Mouse (Mus musculus): ENCODE data around the gene Pepd. TPM values are rescaled to one million over a fixed set of nuclear protein-coding genes. Genes with fewer than 3 reads are reported as not detected.

Pepd gene
- total RNA-seq (2015): 43.8 and 61.5 TPM in 2 replicates
- 50.2 and 54.4 TPM in 2 replicates for total RNA-seq (2017)

DNA sequence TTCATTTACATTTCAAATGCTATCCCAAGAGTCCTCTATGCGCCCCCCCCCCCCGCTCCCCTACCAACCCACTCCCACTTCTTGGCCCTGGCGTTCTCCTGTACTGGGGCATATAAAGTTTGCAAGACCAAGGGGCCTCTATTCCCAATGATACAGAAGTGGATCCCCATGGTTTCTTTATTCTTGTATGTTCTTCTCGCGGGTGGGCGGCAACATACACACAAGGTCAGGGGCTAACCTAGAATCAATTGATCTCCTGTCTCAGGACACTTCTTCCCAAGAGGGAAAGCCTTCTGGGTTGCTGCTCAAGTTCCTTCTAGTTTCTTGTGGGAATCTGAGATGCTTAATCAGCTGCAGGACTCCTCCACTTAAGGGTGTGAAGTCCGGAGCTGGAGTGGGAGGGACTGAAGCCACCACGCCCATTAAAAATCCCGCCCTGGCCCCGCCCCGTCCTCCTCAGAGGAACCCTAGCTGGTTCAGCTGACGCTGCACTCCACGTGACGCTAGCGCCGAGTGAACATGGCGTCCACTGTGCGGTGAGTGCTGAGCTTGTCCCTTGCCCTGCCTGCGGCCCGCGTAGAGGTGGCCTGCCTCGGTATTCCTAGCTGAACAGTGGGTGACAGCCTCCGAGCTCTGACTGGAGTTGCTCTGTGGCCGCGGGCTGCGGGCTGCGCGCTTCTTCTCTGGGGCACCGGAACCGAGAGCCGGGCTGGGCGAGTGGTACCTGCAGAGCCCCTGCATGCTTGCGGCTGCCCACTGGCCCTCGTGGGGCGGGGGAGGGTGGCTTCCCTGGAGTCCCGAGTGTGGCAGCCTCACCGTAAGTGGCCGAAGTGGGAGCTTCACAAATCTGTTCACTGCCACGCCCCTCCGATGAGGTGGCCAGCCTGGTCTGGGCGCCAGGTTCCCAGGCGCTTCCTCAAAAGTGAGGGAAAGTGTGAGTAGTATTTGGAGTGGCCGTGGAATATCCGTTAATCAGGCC lies at the start of gene Pepd:
Gene Pepd (plus strand): TSS at position 461 of the 979 bp plus-strand sequence.
- peak; percentile 96 for ATAC-seq (ENCODE audit: poor library complexity, severe bottlenecking)

DNA sequence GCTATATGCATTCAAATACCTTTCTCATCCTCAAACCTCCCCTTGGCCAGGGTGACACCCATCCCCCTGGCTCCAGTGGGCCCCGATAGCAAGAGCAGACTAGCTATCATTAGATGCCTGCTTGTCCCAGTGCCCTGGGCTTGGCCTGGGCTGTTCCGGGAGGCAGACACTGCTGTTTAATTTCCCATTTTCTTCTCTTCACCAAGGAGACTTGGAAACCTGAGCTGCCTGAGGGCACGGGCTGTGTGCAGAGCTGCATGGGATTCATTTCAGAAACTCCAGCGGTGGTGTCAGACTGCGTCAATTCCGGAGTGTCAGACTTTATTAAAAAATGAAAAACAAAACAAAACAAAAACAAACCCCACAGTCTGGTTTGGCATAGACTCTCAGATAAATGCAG lies 44.9 kb upstream of the Pepd start:
- ATAC-seq (ENCODE audit: poor library complexity, severe bottlenecking): no peak

DNA sequence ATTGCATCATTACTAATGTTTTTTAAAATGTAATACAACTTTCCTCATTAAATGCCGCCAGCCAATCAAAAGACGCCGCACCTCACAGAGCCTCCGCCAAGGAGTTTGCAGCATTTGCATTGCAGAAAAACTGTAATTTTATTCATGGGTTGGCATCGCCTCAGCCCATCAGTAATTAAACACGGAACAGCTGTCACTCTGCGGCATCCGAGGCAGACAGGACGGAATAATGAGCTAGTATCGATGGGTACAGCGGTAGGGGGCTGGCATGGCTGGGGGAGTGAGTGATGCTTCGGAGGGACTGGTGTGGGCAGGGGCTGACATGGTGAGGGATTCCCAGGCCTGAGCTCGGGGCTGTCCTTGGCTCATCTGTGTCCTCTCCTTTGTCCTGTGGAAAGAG lies 42.5 kb upstream of the Pepd start:
- no peak for ATAC-seq (ENCODE audit: poor library complexity, severe bottlenecking)

DNA sequence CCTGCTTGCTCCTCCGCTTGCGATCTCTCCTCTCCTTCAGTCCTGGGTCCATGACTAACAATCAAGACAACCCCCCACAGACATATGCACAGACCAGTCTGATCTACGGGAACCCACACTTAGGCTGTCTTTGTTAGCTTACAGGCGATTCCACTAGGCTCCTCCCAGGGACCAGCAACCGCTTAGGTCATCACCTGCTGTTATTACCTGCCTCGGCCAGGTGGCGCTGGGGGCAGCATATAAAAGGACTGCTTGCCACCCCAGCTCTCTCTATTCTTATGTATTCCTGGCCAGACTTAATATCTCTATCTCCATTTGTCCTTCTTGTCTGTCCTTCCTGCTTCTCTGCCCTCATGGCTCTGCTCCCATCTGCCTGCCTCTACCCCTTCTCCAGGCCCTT lies 35.4 kb upstream of the Pepd start:
- no peak for ATAC-seq (ENCODE audit: poor library complexity, severe bottlenecking)

DNA sequence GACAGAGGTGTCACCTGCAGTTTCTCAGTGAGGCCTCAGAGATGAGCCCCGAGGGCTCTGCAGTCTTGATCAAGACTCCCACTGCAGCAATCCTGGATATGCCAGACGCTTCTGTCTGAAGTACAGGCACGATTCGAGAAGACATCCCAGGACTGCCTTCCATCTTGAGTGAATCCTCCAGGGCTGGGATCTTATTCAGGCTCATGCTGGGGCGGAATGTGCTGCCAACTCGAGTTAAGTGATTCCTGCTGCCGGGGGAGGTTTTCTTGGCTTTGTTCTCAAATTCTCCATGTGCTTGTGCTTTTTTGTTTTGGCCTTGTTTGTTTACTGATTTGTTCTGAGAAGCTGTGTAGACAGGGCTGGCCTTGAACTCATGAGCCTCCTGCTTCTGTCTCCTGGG lies 34.4 kb upstream of the Pepd start:
- no peak for ATAC-seq (ENCODE audit: poor library complexity, severe bottlenecking)

DNA sequence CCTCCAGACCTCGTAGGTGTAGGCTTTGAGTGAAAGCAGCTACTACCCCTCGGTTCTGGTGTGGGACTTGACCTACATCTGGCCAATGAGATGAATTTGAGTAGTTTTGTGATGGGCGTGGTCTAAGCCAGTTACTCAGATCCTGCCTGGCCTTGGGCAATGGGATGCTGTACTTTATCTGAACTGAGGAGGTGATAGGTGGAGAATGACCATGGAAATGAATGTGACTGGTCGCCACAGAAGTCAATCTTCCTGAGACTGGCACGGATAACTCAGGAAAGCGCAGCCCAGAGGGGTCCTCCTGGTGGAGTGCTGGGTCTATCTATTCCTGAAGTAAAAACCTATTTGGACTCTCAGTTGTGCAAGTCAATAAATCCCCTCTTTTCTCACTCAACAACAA lies 23.7 kb upstream of the Pepd start:
- ATAC-seq (ENCODE audit: poor library complexity, severe bottlenecking): no peak

DNA sequence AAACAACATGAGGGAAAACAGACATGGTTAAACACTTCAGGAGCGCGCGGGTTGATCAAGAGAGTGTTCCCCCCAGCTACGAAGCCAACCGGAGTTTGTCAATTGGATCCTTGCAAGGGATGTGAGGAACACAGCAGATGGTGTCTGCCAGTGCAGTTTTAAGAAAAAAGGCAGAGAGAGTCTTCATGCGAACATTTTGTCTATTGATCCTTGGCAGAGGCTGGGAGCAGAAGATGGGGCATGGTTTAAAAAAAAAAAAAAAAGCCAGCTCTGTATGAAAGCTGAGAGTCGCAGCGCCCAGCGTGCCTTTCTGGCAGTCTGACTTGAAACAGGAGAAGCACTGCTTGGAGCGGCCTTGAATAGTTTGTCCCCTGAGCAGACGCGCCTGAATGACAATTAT lies 23.3 kb upstream of the Pepd start:
- ATAC-seq (ENCODE audit: poor library complexity, severe bottlenecking): no peak

DNA sequence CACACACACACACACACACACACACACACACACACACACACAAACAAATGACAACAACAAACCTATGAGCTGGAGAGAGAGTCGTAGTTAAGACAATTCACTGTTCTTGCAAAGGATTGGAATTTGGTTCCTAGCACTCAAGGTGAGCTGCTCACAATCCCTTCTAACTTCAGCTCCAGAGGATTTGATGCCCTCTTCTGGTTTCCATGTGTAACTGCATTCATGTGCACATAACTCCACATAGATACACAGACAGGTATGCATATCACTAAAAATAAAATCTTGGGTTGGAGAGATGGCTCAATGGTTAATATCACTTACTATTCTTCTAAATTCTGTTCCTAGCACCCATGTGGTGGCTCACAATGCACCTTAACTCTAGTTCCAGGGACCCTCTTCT lies 19.3 kb upstream of the Pepd start:
- ATAC-seq (ENCODE audit: poor library complexity, severe bottlenecking): no peak

DNA sequence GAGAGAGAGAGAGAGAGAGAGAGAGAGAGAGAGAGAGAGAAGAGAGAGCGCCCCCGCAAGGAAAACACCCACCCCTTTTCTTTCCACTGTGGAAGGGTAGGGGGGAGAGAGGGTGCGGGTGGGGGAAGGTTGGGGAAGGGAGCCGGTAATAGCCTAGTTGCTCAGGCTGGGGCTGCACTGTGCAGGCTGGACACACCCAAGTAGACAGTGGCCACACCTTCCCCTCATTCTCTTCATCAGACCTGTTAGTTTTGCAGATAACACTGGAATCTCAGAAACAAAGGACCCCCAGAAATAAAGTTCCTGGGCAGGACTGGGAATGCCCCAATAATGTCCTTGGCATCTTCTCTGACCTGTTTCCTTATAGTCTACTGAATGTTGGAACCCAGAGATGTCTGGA lies 15.7 kb upstream of the Pepd start:
- ATAC-seq (ENCODE audit: poor library complexity, severe bottlenecking): no peak

DNA sequence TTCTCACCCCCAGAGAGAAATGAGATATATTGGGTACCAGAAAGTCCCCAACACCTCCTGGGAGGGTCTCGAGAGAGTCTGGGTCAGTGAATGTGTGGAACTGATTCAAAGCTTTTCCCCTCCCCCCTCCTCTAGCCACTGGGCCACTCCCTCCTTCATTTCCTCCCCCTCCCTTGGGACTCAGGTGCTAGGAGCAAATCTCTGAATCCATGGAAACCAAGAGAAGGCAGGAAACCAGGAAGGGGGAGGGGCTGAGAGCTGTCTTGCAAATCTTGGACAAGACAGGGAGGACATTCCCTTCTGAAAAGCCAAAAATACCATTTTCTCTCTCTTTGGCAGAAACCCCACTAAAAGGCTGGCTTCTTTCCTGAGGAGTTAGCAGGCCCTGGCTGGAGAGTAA lies 15.1 kb upstream of the Pepd start:
- no peak for ATAC-seq (ENCODE audit: poor library complexity, severe bottlenecking)

DNA sequence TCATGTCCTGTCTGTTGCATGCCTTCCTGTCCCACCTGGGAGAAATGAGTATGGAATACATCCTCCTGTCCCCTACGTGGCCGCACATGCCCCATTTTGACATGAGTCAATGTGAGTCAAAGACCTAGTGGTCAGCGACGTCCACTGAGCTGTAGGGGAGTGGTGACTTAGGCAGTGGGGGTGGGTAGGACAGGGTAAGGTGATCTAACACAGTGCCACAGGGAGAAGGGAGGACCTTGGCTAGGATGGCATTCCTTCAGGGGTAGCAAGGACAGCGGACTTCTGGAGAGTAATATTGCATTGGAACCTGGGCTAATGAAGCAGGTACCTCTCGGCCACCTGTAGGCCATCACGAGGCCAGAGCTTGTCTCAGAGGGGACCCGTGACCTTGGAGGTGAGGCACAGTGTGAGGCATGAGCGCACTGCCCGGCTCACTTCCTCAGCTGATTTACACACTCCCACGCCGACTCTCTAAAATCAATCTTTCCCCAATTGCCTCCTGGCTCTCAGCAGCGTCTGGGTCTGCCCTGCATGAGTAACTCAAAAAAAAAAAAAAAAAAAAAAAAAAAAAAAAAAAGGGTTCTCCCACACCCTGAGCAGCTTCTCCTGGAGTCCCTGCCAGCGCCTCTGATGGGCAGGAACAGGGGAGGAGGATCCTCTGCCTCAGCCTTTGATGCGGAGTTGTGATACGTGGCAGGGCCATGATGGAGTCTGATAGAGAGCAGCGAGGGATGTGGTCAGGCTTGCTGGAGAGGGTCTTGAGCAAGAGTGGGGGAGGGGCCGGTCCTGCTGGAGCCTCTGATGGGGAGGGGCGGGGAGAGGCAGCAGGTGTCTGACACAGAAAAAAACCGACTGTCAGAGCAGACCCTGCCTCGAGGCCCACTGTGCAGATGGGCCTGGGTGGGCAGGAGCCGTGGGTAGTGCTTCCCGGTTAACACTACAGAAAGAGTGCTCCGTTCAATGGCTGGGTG lies 1.8 kb upstream of the Pepd start:
- peak; percentile 13; the same call in 1 of the 2 replicates for ATAC-seq (ENCODE audit: poor library complexity, severe bottlenecking)

DNA sequence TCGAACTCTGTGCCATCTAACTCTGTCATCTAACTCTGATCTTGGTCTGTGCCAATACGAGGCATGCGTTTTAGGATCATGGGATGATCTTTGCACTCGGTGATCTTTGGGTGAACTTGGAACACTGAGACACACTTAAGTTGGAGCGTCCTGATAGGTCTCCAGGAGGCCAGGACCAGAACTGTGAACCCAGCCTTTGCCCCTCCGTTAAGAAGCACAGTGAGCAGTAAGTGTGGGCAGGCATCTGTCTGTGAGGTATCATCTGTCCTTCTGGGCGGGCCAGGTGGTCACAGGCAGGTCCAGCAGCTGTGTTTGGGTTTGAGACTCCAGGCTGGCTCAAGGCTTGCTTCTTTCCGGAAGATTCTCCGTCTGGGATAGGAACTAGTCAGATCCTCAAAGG lies 1.8 kb downstream of the Pepd start:
- ATAC-seq (ENCODE audit: poor library complexity, severe bottlenecking): no peak

DNA sequence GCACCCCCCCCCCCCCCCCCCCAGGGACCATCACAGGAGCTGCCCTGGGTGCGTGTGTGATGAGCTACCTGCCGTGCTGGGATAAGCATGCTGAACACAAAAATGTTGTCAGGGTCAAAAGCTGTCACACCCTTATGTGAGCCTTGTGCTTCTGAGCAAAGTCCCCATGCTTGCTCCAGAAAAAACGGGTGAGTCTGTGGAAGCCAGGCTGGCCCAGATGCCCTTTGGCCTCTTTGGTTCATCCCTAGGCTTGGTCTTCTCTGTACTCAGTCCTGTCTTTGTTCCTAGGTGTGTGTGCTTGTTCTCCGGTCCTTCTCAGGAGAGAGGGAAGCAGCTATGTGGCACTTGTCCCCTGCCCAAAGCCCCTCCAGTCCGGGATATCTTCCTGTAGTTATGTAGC lies 3.4 kb downstream of the Pepd start:
- ATAC-seq (ENCODE audit: poor library complexity, severe bottlenecking): no peak

DNA sequence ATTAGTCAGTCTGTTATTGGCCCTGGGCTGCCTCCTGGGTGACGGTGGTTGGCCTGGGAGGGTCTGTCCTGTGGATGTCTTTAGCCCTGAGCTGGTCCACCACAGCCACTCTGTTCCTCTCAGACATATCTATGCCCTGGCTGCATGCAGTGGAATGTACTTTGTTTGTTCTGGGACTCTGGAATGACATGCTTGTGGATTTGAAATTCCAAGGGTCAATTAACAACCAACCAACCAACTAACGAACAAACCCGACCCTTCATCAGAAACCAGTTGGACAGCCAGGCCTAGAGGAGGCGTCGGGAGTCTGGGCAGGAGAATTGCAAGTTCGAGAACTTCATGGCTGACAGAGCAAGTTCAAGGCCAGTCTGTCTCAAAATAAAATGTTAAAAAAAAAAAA lies 5.4 kb downstream of the Pepd start:
- no peak for ATAC-seq (ENCODE audit: poor library complexity, severe bottlenecking)

DNA sequence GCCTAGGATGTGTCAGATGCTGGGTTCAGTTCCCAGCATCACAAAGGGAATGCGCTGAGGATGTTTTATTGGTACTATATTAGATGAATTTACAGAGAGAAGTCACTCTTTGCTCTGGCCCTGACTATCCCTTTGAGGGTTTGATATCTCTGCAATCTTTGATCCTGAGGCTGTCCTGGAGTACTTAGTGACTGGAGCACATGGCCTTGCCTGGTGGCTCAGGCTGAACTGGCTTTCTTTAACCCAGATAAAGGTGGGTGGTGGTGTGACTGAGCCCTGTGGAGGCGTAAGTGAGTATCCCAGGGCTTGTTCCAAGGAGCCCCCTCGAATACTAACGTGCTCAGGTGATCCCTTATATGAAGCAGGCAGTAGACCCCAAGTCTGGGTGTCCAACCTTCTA lies 5.8 kb downstream of the Pepd start:
- no peak for ATAC-seq (ENCODE audit: poor library complexity, severe bottlenecking)

DNA sequence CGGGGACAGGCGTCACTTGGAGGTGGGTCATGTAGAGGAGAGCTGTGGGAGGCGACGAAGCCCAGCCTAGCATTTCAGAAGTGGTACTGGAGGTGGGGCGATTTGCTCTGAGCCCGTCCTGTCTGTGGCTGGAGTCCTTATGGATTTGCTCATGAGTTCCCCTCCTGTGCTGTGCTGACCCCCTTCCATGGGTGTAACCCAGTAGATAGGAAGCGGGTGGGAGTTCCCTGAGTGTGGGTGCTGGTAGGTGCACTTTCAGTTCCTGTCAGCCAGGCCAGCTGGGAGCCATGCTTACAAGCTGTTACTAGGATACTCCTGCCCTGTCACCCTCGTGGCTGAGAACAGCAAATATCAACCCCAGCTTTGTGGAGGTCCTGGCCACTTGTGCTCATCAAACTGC lies 6.2 kb downstream of the Pepd start:
- ATAC-seq (ENCODE audit: poor library complexity, severe bottlenecking): peak; percentile 93

DNA sequence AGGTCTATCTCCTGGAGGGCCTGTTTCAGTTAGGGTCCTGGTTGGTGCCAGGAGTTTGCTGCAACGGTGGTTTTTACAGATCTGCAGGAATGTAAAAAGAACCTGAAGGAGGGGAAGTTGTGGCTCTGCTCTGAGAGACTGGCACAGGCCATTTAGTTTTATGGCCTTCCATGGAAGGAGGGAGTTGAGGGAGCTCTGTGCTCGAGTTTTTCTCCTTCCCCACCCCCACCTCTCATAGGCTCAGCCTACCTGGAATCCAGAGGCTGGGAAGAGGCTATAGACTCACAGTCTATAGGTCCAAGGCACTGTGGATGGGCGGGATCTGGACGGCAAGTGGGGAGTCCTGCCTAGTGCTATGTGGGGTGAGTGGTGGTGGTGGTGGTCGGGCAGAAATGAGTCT lies 6.9 kb downstream of the Pepd start:
- ATAC-seq (ENCODE audit: poor library complexity, severe bottlenecking): no peak

DNA sequence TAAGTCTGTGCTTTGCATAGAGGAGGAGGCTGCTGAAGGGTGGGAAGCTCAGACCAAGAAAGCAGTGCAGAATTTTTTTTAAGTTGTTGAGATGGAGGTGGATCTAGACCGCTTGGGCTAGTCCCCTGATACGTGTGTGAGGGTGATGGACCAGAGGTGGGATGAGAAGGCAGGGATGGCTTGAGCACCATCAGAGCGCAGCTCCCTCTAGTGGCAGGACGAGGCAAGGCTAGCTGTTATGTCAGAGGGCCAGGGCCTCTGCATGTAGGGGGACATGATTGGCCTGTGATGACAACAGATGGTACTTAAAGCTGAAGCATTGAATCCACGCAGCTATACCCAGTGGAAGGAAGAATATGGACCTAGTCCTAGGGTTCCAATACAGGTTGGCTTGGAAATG lies 7.6 kb downstream of the Pepd start:
- ATAC-seq (ENCODE audit: poor library complexity, severe bottlenecking): peak; percentile 51

DNA sequence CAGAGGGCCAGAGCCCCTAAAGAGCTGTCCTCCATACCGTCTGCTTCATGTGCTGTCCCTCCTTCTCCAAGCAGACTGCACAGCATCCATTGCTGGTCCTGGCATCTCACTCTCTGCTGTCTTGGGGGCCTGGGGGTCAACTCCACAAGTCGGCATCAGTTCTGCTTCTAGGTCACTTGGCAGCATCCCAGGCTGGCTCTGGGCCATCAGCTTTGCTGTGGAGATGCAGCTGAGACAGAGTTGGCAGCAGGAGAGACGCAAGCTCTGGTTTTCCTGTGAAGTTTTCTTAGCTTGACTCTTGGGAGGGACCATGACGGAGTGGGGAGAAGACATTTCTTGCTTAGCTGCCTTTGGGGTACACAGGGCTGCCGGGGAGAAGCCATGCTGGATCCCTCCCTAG lies 13.0 kb downstream of the Pepd start:
- ATAC-seq (ENCODE audit: poor library complexity, severe bottlenecking): no peak

DNA sequence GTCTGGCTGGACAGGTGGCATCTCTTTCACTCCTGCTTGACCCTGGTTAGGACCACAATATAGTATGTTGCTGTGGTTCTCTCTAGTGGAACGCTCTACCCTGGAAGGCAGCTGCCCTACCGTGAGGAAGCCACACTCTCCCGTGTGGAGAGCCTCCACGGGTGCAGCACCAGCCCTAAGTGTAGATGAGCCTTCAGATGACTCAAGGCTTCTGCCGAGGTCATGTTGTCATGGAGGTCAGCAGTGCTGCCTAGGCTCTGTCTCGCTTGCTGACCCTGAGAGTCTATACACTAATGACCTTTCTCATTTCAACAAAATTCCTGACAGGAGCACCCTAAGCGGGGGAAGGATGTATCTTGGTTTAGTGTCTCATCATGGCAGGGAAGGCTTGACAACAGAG lies 13.8 kb downstream of the Pepd start:
- ATAC-seq (ENCODE audit: poor library complexity, severe bottlenecking): no peak

DNA sequence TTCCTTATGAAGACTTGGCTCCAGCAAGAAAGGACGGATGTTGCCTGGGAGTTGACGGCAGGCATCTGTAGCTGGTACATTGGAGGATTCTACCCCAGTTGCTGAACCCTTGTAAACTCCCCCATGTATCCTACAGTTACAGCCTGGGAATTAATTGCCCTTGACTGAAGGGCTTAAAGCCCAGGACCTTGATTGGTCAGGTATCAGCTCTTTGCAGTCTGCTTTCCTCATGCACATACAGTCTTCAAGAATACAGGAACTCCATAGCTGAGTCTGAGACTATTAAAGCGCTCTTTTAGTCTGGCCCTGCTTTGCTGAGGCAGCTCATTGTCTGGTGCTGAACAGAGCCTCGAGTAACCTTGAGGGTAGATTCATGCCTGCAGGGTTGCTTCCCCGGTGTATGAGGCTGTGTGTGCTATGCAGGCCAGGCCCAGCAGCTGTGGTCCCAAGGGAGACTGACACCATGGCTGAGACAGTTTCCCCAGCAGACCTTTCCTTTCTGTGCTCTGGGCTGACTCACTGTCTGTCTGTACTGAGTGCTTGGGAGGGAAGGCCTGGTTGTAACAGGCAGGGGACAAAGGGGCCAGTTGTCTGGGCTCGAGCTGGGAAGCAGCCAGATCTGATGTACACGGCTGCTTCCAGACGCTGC lies 17.6 kb downstream of the Pepd start:
- no peak for ATAC-seq (ENCODE audit: poor library complexity, severe bottlenecking)
